Mouse (Mus musculus): Measurements from ENCODE around the gene Nabp1. TPM values are rescaled to one million over a fixed set of nuclear protein-coding genes. Genes with fewer than 3 reads are reported as not detected.

The Nabp1 gene
- total RNA-seq, 1 experiment: 64.9 TPM

DNA sequence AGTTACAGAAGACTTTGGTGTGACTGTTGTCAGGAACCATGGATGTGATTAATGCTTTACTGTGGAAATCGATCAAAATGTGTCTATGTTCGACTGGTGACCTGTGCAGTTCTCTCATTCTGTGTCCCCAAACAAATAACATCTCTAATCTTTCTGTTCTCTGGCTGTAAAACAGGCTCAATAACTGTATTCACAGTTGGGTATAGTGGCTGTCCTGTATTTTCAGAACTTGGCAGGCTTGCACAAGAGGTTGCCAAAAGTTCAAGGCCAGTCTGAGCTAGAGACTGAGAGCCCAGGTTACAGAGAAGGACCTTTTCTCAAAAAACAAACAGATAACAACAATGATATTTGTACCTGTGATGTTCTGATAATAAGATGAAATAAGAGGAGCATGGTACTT, 34.1 kb upstream of the Nabp1 start:
- H3K36me3 ChIP-seq (ENCODE audit: control insufficient read depth, insufficient read depth, low read length, poor library complexity, severe bottlenecking): no peaks in the 10 kb centered on the region
- no peaks in the 10 kb centered on the region for H3K9me3 ChIP-seq (ENCODE audit: control insufficient read depth, insufficient read depth, low read depth, low read length)
- no peak overlapping the region for H3K27ac ChIP-seq (ENCODE audit: insufficient read depth, low read depth, low read length, poor library complexity, severe bottlenecking)
- TF ChIP-seq CHD2 (IDR thresholded peaks at IDR 0.05; ENCODE audit: low read depth, low read length) (no peak), ZNF384 (IDR thresholded peaks at IDR 0.05; ENCODE audit: low read depth, low read length) (no peak), ZC3H11A (IDR thresholded peaks at IDR 0.05; ENCODE audit: borderline replicate concordance, low read depth, low read length) (no peak), MAFK (IDR thresholded peaks at IDR 0.05; ENCODE audit: insufficient read depth, low read depth, low read length) (no peak), HCFC1 (IDR thresholded peaks at IDR 0.05; ENCODE audit: borderline replicate concordance, insufficient read depth, low read length) (no peak)
- no peak overlapping the region for H3K9ac ChIP-seq (ENCODE audit: insufficient read depth, low read depth, low read length, poor library complexity, severe bottlenecking)
- in situ Hi-C loops (cut with MboI; ENCODE audit: low sequenced_read_pairs in 2 of 2, unreplicated experiment in 2 of 2): no loop called here
- peaks cover 0 to 4% of the 10 kb centered on the region in 2 experiments; a peak in 1 of 4 replicates for H3K4me1 ChIP-seq (ENCODE audit: control insufficient read depth in 2 of 2, insufficient read depth in 2 of 2, low read length in 2 of 2, poor library complexity in 1 of 2)
- H3K4me3 ChIP-seq (ENCODE audit: insufficient read depth in 1 of 2, low read depth in 1 of 2, low read length in 2 of 2, poor library complexity in 1 of 2, severe bottlenecking in 1 of 2): no peak overlapping the region
- DNase-seq (ENCODE audit: low read depth, low spot score): no peak

DNA sequence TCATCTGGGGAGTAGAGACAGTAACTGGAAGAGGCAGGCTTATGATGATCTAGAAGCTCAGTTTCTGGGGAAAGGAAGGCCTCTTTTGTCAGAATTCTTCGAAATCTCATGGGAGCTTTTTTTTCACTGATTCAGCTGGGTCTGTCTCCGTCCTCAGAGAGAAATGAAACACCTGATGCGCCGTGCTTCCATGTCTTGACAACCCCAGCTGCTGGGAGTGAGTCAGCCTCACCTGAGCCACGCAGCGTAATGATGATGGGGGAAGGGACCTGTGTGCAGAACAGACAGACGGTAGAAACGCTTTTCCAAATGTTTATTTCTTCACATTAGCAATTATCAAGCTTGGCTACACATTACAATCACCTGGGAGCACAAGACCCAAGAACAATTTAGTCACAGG, 31.6 kb upstream of the Nabp1 start:
- H3K36me3 ChIP-seq (ENCODE audit: control insufficient read depth, insufficient read depth, low read length, poor library complexity, severe bottlenecking): no peaks in the 10 kb centered on the region
- in situ Hi-C loops (cut with MboI; ENCODE audit: low sequenced_read_pairs in 2 of 2, unreplicated experiment in 2 of 2): no loop called here
- H3K4me3 ChIP-seq (ENCODE audit: insufficient read depth in 1 of 2, low read depth in 1 of 2, low read length in 2 of 2, poor library complexity in 1 of 2, severe bottlenecking in 1 of 2): no peak overlapping the region
- TF ChIP-seq MAFK (IDR thresholded peaks at IDR 0.05; ENCODE audit: insufficient read depth, low read depth, low read length) (no peak), CHD2 (IDR thresholded peaks at IDR 0.05; ENCODE audit: low read depth, low read length) (no peak), ZC3H11A (IDR thresholded peaks at IDR 0.05; ENCODE audit: borderline replicate concordance, low read depth, low read length) (no peak)
- DNase-seq (ENCODE audit: low read depth, low spot score): no peak
- no peak overlapping the region for H3K9ac ChIP-seq (ENCODE audit: insufficient read depth, low read depth, low read length, poor library complexity, severe bottlenecking)
- no peak overlapping the region for H3K27ac ChIP-seq (ENCODE audit: insufficient read depth, low read depth, low read length, poor library complexity, severe bottlenecking)
- no peaks in the 10 kb centered on the region for H3K9me3 ChIP-seq (ENCODE audit: control insufficient read depth, insufficient read depth, low read depth, low read length)
- H3K4me1 ChIP-seq (ENCODE audit: control insufficient read depth in 2 of 2, insufficient read depth in 2 of 2, low read length in 2 of 2, poor library complexity in 1 of 2): peaks cover 0 to 4% of the 10 kb centered on the region in 2 experiments; a peak in 1 of 4 replicates

DNA sequence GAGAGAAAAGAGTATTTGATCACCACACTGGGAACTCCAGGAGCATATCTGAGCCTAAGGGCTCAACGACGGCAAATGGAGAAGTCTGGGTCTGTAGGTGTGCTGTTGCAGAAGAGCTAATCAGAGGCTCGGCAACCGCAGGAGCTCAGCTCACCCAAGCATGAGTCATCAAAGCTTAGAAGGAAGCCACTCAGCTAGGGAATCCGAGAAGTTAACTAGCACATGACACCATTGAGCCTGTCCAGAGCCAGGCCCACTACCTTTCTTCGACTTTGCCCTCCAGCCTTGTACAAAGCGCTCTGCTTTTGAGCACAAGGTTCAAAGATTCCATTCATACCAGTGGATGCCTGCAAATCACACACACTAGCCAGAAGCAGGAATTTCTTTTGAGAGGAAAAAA, 30.9 kb upstream of the Nabp1 start:
- in situ Hi-C loops (cut with MboI; ENCODE audit: low sequenced_read_pairs in 2 of 2, unreplicated experiment in 2 of 2): no loop called here
- 0 out of 2 replicates have a peak, but pooled peaks have one; percentile 55 for TF ChIP-seq MAFK (IDR thresholded peaks at IDR 0.05; ENCODE audit: insufficient read depth, low read depth, low read length)
- no peak for TF ChIP-seq CHD2 (IDR thresholded peaks at IDR 0.05; ENCODE audit: low read depth, low read length)
- TF ChIP-seq ZNF384 (IDR thresholded peaks at IDR 0.05; ENCODE audit: low read depth, low read length): peak; percentile 77; the same call in 1 of the 2 replicates
- no peak for TF ChIP-seq HCFC1 (IDR thresholded peaks at IDR 0.05; ENCODE audit: borderline replicate concordance, insufficient read depth, low read length)
- no peak for TF ChIP-seq ZC3H11A (IDR thresholded peaks at IDR 0.05; ENCODE audit: borderline replicate concordance, low read depth, low read length)
- no peaks in the 10 kb centered on the region for H3K36me3 ChIP-seq (ENCODE audit: control insufficient read depth, insufficient read depth, low read length, poor library complexity, severe bottlenecking)
- peaks cover 0 to 4% of the 10 kb centered on the region in 2 experiments; a peak in 1 of 4 replicates for H3K4me1 ChIP-seq (ENCODE audit: control insufficient read depth in 2 of 2, insufficient read depth in 2 of 2, low read length in 2 of 2, poor library complexity in 1 of 2)
- no peak overlapping the region for H3K4me3 ChIP-seq (ENCODE audit: insufficient read depth in 1 of 2, low read depth in 1 of 2, low read length in 2 of 2, poor library complexity in 1 of 2, severe bottlenecking in 1 of 2)
- no peak overlapping the region; the same call in 1 of the 2 replicates for H3K27ac ChIP-seq (ENCODE audit: insufficient read depth, low read depth, low read length, poor library complexity, severe bottlenecking)
- H3K9me3 ChIP-seq (ENCODE audit: control insufficient read depth, insufficient read depth, low read depth, low read length): no peaks in the 10 kb centered on the region
- no peak overlapping the region for H3K9ac ChIP-seq (ENCODE audit: insufficient read depth, low read depth, low read length, poor library complexity, severe bottlenecking)
- DNase-seq (ENCODE audit: low read depth, low spot score): peak; percentile 59

DNA sequence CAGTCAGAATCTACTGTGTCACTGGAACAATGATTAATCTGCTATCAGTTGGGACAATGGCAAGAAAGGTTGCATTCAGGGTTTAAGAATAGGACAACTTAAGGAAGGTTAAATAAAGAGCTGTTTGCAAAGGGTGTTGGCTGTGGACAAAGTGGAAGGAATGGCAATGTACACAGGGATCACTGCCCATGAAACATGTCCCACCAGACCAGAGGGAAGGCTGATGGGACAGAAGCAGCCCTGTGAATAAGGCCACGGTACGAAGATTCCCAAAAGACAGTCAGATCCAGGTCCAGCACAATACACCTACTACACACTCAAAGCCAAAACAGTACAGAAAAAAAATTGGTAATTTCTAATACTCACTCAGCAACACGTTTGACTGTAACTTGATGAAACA, 30.3 kb upstream of the Nabp1 start:
- Histone ChIP-seq H3K4me1 (ENCODE audit: control insufficient read depth in 2 of 2, insufficient read depth in 2 of 2, low read length in 2 of 2, poor library complexity in 1 of 2) (peaks cover 0 to 4% of the 10 kb centered on the region in 2 experiments; a peak in 1 of 4 replicates), H3K9ac (ENCODE audit: insufficient read depth, low read depth, low read length, poor library complexity, severe bottlenecking) (no peak overlapping the region), H3K4me3 (ENCODE audit: insufficient read depth in 1 of 2, low read depth in 1 of 2, low read length in 2 of 2, poor library complexity in 1 of 2, severe bottlenecking in 1 of 2) (no peak overlapping the region), H3K27ac (ENCODE audit: insufficient read depth, low read depth, low read length, poor library complexity, severe bottlenecking) (no peak overlapping the region; the same call in 1 of the 2 replicates), H3K9me3 (ENCODE audit: control insufficient read depth, insufficient read depth, low read depth, low read length) (no peaks in the 10 kb centered on the region), H3K36me3 (ENCODE audit: control insufficient read depth, insufficient read depth, low read length, poor library complexity, severe bottlenecking) (no peaks in the 10 kb centered on the region)
- TF ChIP-seq ZNF384 (IDR thresholded peaks at IDR 0.05; ENCODE audit: low read depth, low read length) (no peak), HCFC1 (IDR thresholded peaks at IDR 0.05; ENCODE audit: borderline replicate concordance, insufficient read depth, low read length) (no peak), ZC3H11A (IDR thresholded peaks at IDR 0.05; ENCODE audit: borderline replicate concordance, low read depth, low read length) (no peak), CHD2 (IDR thresholded peaks at IDR 0.05; ENCODE audit: low read depth, low read length) (no peak), MAFK (IDR thresholded peaks at IDR 0.05; ENCODE audit: insufficient read depth, low read depth, low read length) (no peak)
- no peak for DNase-seq (ENCODE audit: low read depth, low spot score)
- in situ Hi-C loops (cut with MboI; ENCODE audit: low sequenced_read_pairs in 2 of 2, unreplicated experiment in 2 of 2): no loop called here

GRCm38 (mm10) chr1:51507436-51507835, 29.2 kb upstream of the Nabp1 start:
- H3K36me3 ChIP-seq (ENCODE audit: control insufficient read depth, insufficient read depth, low read length, poor library complexity, severe bottlenecking): no peaks in the 10 kb centered on the region
- no peaks in the 10 kb centered on the region for H3K9me3 ChIP-seq (ENCODE audit: control insufficient read depth, insufficient read depth, low read depth, low read length)
- in situ Hi-C loops (cut with MboI; ENCODE audit: low sequenced_read_pairs in 2 of 2, unreplicated experiment in 2 of 2): no loop called here
- no peak overlapping the region for H3K27ac ChIP-seq (ENCODE audit: insufficient read depth, low read depth, low read length, poor library complexity, severe bottlenecking)
- no peak overlapping the region for H3K9ac ChIP-seq (ENCODE audit: insufficient read depth, low read depth, low read length, poor library complexity, severe bottlenecking)
- no peak for DNase-seq (ENCODE audit: low read depth, low spot score)
- H3K4me1 ChIP-seq (ENCODE audit: control insufficient read depth in 2 of 2, insufficient read depth in 2 of 2, low read length in 2 of 2, poor library complexity in 1 of 2): peaks cover 0 to 4% of the 10 kb centered on the region in 2 experiments; a peak in 1 of 4 replicates
- no peak overlapping the region for H3K4me3 ChIP-seq (ENCODE audit: insufficient read depth in 1 of 2, low read depth in 1 of 2, low read length in 2 of 2, poor library complexity in 1 of 2, severe bottlenecking in 1 of 2)
- no peak for TF ChIP-seq ZC3H11A (IDR thresholded peaks at IDR 0.05; ENCODE audit: borderline replicate concordance, low read depth, low read length)
- TF ChIP-seq ZNF384 (IDR thresholded peaks at IDR 0.05; ENCODE audit: low read depth, low read length): no peak
- TF ChIP-seq HCFC1 (IDR thresholded peaks at IDR 0.05; ENCODE audit: borderline replicate concordance, insufficient read depth, low read length): no peak
- TF ChIP-seq CHD2 (IDR thresholded peaks at IDR 0.05; ENCODE audit: low read depth, low read length): no peak
- no peak for TF ChIP-seq MAFK (IDR thresholded peaks at IDR 0.05; ENCODE audit: insufficient read depth, low read depth, low read length)

Data from ES-E14 (cell line).